Mouse (Mus musculus) embryonic facial prominence, embryonic 11.5 days (tissue): ENCODE data around the gene Olfr906. TPM values are rescaled to one million over a fixed set of nuclear protein-coding genes. Genes with fewer than 3 reads are reported as not detected.

Experiments used
- ATAC-seq: fragments of 200-750 bp; cut with Nextera tagmentation; replicated peaks from 2 replicates; pipeline ENCODE4 v1.8.0; 2017; ENCODE audit warnings: low read depth; ENCODE audit not compliant: insufficient number of reproducible peaks, low FRiP score, low TSS enrichment
- DNase-seq: peaks from one replicate; pipeline ENCODE4 v3.0.0-alpha.2; 2015; ENCODE audit warnings: low spot score
- H3K27ac ChIP-seq: fragments of 300-500 bp; sonication (generic); replicated peaks from 2 replicates; pipeline ENCODE4 v1.5.1; 2014; ENCODE audit warnings: mild to moderate bottlenecking, low read depth, low read length, control low read depth
- H3K27me3 ChIP-seq: fragments of 300-500 bp; sonication (generic); 2 replicates; pipeline ENCODE4 v1.6.1; 2014; ENCODE audit warnings: mild to moderate bottlenecking, low read length, moderate library complexity, mixed read lengths; ENCODE audit not compliant: control insufficient read depth, insufficient read depth
- H3K36me3 ChIP-seq: fragments of 300-500 bp; sonication (generic); replicated peaks from 2 replicates; pipeline ENCODE4 v1.6.1; 2014; ENCODE audit warnings: low read depth, mild to moderate bottlenecking, low read length, moderate library complexity, mixed read lengths; ENCODE audit not compliant: control insufficient read depth, insufficient read depth
- H3K4me1 ChIP-seq: fragments of 300-500 bp; sonication (generic); 2 replicates; pipeline ENCODE4 v1.6.1; 2014; ENCODE audit warnings: low read length, mixed read lengths; ENCODE audit not compliant: control insufficient read depth, insufficient read depth
- H3K4me2 ChIP-seq: fragments of 300-500 bp; sonication (generic); 2 replicates; pipeline ENCODE4 v1.6.1; 2014; ENCODE audit warnings: low read depth, mild to moderate bottlenecking, control low read depth, low read length, moderate library complexity
- H3K4me3 ChIP-seq: fragments of 300-500 bp; sonication (generic); 2 replicates; pipeline ENCODE4 v1.5.1; 2014; ENCODE audit warnings: low read depth, low read length, control low read depth
- H3K9ac ChIP-seq: fragments of 300-500 bp; sonication (generic); replicated peaks from 2 replicates; pipeline ENCODE4 v1.6.1; 2014; ENCODE audit warnings: mild to moderate bottlenecking, control low read depth, low read length
- H3K9me3 ChIP-seq: fragments of 300-500 bp; sonication (generic); replicated peaks from 2 replicates; pipeline ENCODE4 v1.6.1; 2016; ENCODE audit warnings: mild to moderate bottlenecking, low read length, inconsistent platforms, mixed read lengths; ENCODE audit not compliant: control insufficient read depth
- WGBS: fragments of 180-500 bp; shearing (Covaris S2); extraction: QIAGEN DNeasy Blood & Tissue Kit; methylation state at CpG from one replicate; pipeline ENCODE4 v1.1.7; 2014; 5-methylcytosine and 5-hydroxymethylcytosine counted together
- polyA plus RNA-seq: library from polyadenylated mRNA; unstranded; fragments of >200 nt; fragmentation: Nextera tagmentation; extraction: Ambion mirVana; gene quantifications from 2 replicates; pipeline ENCODE4 v1.2.1, GENCODE M21; 2014

Gene Olfr906
- not detected in 2 replicates for polyA plus RNA-seq

DNA sequence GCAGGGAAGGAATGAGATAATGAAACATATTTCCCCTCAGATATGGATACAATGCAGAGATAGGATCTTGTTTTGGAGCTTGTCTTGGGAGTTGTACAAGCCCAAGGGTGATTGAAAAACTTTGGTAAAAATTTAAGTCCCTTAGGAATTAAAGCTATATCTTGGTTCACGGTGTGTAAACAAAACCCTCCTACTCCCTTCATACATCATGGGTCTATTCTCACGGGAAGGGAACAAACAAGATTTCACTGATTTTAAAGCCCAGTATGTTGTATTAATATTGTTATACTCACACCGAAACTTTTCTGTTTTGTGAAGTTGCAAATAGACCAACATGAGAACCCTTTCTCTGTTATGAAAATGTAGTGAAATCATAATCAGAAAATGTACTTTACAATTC, at the start of gene Olfr906:
Gene Olfr906 (plus strand): TSS at position 301 of the 400 bp plus-strand sequence.
- H3K27me3 ChIP-seq: no peaks in the 10 kb centered on the region
- H3K4me1 ChIP-seq: no peaks in the 10 kb centered on the region
- no peak within 1 kb of the TSS for H3K4me3 ChIP-seq
- no peak within 1 kb of the TSS for H3K9ac ChIP-seq
- no peaks in the 10 kb centered on the region for H3K9me3 ChIP-seq
- no peak for DNase-seq
- no peak within 1 kb of the TSS for H3K27ac ChIP-seq
- ATAC-seq: no peak
- 86% methylated on average over 3 of the region's 3 CpGs for WGBS
- no peak within 1 kb of the TSS for H3K4me2 ChIP-seq
- H3K36me3 ChIP-seq: no peaks in the 10 kb centered on the region

DNA sequence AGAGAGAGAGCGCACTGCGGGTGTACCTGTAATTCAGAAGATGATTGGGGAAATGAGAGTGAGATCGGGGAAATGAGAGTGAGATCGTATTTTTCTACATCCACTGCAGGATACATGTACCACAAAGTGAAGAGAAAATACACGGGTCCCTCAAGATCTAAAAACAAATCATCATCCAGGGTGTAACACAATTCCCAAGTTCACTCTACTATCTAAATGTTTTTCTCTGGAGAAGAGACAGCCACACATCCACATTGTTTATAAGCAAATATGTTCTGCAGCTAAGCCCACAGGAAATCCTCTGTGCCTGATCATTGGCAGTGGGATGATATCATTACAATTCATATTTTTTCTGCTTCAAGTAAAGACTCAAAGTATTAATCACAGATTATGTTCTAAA, 39.5 kb upstream of the Olfr906 start, which contains the start of gene Olfr902:
Gene Olfr902 (plus strand): TSS at position 301 of the 400 bp plus-strand sequence.
- 88% methylated on average over 5 of the region's 5 CpGs for WGBS
- Histone ChIP-seq H3K9ac (no peak within 1 kb of the TSS), H3K9me3 (no peaks in the 10 kb centered on the region), H3K27ac (no peak within 1 kb of the TSS), H3K4me1 (no peaks in the 10 kb centered on the region), H3K4me3 (no peak within 1 kb of the TSS), H3K36me3 (no peaks in the 10 kb centered on the region), H3K27me3 (no peaks in the 10 kb centered on the region), H3K4me2 (no peak within 1 kb of the TSS)
- ATAC-seq (no peak), DNase-seq (no peak)

DNA sequence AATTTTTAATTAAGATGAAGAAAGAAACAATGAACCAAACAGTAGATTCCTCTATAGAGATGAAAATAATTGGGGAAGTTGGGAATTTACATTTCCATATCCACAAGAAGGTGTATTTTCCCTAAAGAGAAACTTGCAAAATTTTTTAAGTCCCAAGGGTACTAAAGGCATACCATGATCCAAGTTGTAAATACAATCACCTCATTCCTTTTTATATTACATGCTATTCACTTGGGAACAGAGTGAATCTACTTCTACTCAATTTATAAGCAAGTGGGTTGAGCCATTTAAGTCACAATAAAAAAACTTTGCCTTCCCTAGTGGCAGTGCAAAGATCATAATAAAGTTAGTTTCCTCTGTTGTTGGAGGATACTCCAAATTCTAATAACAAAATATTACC, 24.0 kb upstream of the Olfr906 start, which contains the start of gene Olfr904:
Gene Olfr904 (plus strand): TSS at position 301 of the 400 bp plus-strand sequence.
- no peak within 1 kb of the TSS for H3K27ac ChIP-seq
- DNase-seq: no peak
- no peak within 1 kb of the TSS for H3K4me2 ChIP-seq
- H3K4me1 ChIP-seq: no peaks in the 10 kb centered on the region
- no peak within 1 kb of the TSS for H3K9ac ChIP-seq
- H3K27me3 ChIP-seq: no peaks in the 10 kb centered on the region
- no peak for ATAC-seq
- no peaks in the 10 kb centered on the region for H3K36me3 ChIP-seq
- no peak within 1 kb of the TSS for H3K4me3 ChIP-seq
- H3K9me3 ChIP-seq: no peaks in the 10 kb centered on the region

DNA sequence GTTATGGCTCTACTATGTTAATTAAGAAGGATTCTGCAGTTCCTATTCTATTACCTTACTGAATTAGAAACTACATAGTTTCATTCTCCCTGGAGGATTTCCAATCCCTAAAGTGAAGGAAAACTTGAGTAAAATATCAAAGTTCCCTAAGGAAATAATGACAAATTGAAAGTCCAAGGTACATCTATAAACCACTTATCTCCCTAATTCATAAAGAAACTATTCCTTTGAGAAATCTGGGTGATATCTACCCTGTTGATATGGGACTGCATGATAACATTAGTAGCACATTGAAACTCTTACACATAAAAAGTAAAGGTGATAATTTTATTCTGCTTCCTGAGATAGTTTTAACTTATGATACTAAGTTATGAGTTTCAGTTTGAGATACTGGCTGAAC, 16.1 kb upstream of the Olfr906 start, which contains the start of gene Olfr905:
Gene Olfr905 (plus strand): TSS at position 301 of the 400 bp plus-strand sequence.
- no peak for DNase-seq
- H3K36me3 ChIP-seq: no peaks in the 10 kb centered on the region
- H3K4me2 ChIP-seq: no peak within 1 kb of the TSS
- no peaks in the 10 kb centered on the region for H3K27me3 ChIP-seq
- no peak for ATAC-seq
- H3K27ac ChIP-seq: no peak within 1 kb of the TSS
- no peak within 1 kb of the TSS for H3K9ac ChIP-seq
- H3K4me1 ChIP-seq: no peaks in the 10 kb centered on the region
- no peak within 1 kb of the TSS for H3K4me3 ChIP-seq
- no peaks in the 10 kb centered on the region for H3K9me3 ChIP-seq

DNA sequence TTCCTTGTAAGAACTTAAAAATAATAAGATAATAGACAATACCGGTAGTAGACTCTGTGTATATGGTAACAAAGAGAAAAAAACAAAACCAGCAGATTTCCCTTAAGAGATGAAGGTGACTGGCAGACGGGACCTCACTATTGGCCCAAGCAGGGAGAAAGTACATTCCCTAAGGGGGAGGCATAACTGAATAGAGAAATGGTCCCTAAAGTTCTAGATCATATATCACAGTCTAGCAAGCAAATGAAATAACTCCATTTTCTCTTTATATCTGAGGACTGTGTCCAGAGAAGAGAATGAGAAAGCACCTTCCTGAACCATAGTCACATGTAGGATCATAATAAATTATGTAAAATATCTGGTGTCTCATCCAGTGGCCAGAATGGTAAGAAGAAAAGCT, 8.6 kb downstream of the Olfr906 start, which contains the start of gene Olfr907:
Gene Olfr907 (plus strand): TSS at position 301 of the 400 bp plus-strand sequence.
- Histone ChIP-seq H3K27ac (no peak within 1 kb of the TSS), H3K27me3 (no peaks in the 10 kb centered on the region), H3K36me3 (no peaks in the 10 kb centered on the region), H3K4me1 (no peaks in the 10 kb centered on the region), H3K4me2 (no peak within 1 kb of the TSS), H3K9ac (no peak within 1 kb of the TSS), H3K4me3 (no peak within 1 kb of the TSS), H3K9me3 (no peaks in the 10 kb centered on the region)
- WGBS: 75% methylated on average over 2 of the region's 2 CpGs
- ATAC-seq (no peak), DNase-seq (no peak)

DNA sequence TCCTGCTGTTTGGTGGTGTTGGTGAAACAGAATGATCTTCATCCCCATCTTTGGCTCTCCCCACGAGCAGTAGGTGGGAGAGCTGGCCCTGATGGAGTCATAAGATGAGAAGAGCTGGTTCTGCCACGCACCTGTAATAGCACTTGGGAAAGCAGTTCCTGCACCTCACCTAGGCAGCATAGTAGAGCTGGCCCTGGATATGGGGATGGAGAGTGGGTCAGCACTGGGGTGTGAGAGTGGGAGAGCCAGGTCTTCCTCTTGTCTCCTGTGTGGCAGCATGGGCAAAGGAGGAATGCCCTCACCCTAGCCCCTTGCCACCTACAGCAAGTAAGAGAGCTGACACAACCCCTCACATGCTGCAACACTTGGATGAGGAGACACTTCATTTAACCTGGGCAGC, 25.5 kb downstream of the Olfr906 start:
- 72% methylated on average over 2 of the region's 2 CpGs for WGBS

DNA sequence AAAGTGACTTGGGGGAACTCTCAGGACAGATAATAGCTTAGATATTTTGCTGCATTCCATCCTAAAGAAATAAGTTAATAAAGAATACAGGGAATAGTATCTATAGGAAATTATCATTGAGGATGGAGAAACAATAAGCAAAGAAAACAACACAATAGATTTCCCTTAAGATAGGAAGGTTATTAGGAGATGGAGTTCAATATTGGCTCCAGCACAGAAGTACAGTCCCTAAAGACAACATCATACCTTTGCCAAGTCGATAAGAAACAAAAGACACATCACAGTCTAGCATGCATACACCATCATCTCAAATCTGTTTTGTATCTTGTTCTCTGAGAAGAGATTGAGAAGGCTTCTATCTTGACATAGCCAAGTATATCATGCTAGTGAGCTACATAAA, 34.4 kb downstream of the Olfr906 start, which contains the start of gene Olfr911-ps1:
Gene Olfr911-ps1 (plus strand): TSS at position 301 of the 400 bp plus-strand sequence.
- H3K27me3 ChIP-seq: no peaks in the 10 kb centered on the region
- H3K9me3 ChIP-seq: no peaks in the 10 kb centered on the region
- H3K27ac ChIP-seq: no peak within 1 kb of the TSS
- ATAC-seq (no peak), DNase-seq (no peak)
- H3K4me3 ChIP-seq: no peak within 1 kb of the TSS
- no peak within 1 kb of the TSS for H3K9ac ChIP-seq
- 75% methylated on average over 1 of the region's 1 CpGs for WGBS
- no peaks in the 10 kb centered on the region for H3K36me3 ChIP-seq
- no peak within 1 kb of the TSS for H3K4me2 ChIP-seq
- H3K4me1 ChIP-seq: no peaks in the 10 kb centered on the region

More for the DNA sequence above, 25.5 kb downstream of the Olfr906 start:
- DNase-seq (no peak), ATAC-seq (no peak)
- Histone ChIP-seq H3K27ac (no peak overlapping the region), H3K36me3 (no peaks in the 10 kb centered on the region), H3K27me3 (no peaks in the 10 kb centered on the region), H3K4me2 (no peak overlapping the region), H3K4me3 (no peak overlapping the region), H3K4me1 (no peaks in the 10 kb centered on the region), H3K9ac (no peak overlapping the region), H3K9me3 (no peaks in the 10 kb centered on the region)

DNA sequence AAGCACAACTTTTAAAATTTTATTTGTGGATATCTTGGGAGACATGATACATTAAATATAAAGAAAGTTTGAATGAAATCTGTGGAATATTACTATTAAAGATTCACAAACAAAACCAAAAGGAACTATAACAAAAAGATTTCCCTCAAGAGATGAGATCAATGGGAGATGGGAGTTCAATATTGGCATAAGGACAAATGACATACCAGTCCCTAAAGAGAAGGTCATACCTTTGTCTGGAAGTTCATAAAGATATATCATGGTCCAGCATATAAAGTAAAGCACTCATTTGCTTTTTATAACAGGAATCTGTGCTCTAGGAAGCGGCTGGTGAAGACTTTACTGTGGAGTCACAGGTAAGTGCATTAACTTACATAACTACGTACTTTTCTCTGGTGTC, 50.7 kb downstream of the Olfr906 start, which contains the start of gene Olfr910:
Gene Olfr910 (plus strand): TSS at position 301 of the 400 bp plus-strand sequence.
- H3K27ac ChIP-seq: no peak within 1 kb of the TSS
- 85% methylated on average over 2 of the region's 2 CpGs for WGBS

More for the DNA sequence above, 50.7 kb downstream of the Olfr906 start, which contains the start of gene Olfr910:
- Histone ChIP-seq H3K36me3 (no peaks in the 10 kb centered on the region), H3K9ac (no peak within 1 kb of the TSS), H3K27me3 (no peaks in the 10 kb centered on the region), H3K9me3 (no peaks in the 10 kb centered on the region), H3K4me1 (no peaks in the 10 kb centered on the region), H3K4me2 (no peak within 1 kb of the TSS), H3K4me3 (no peak within 1 kb of the TSS)
- ATAC-seq (no peak), DNase-seq (no peak)
